Mouse (Mus musculus) adrenal gland (tissue): ENCODE results near the gene Gm15217.

Source experiments
- intact Hi-C: fragments of 180-260 bp; cut with DNase I; formaldehyde crosslinking; loops from one replicate; pipeline ENCODE4 v1.15.1; 2025
- long read RNA-seq, 2 experiments: library from polyadenylated mRNA; unstranded; transcript quantifications; one replicate each; pipeline ENCODE4 v2.0.0; 2020; ENCODE audit warnings: borderline replicate concordance in 1 of 2; ENCODE audit not compliant: insufficient replicate concordance in 1 of 2

Gm15217 gene
- long read RNA-seq, experiment 1: 0 reads
- long read RNA-seq, experiment 2: 0 reads

- intact Hi-C loops: no loop called here
Measured at GRCm38 (mm10) chr14:46379285-46379684, at the start of gene Gm15217. Gm15217 (plus strand) TSS chr14:46379414.

GRCm38 (mm10) chr14:46333421-46334237 lies 45.6 kb upstream of the Gm15217 start:
- intact Hi-C loops: no loop called here

- intact Hi-C loops: no loop called here
Measured at GRCm38 (mm10) chr14:46338801-46339200, 40.4 kb upstream of the Gm15217 start.

- intact Hi-C loops: no loop called here
Measured at GRCm38 (mm10) chr14:46344750-46345149, 34.5 kb upstream of the Gm15217 start.

- intact Hi-C loops: no loop called here
Measured at GRCm38 (mm10) chr14:46357286-46357685, 21.9 kb upstream of the Gm15217 start.

- intact Hi-C loops: no loop called here
Measured at GRCm38 (mm10) chr14:46357696-46358095, 21.5 kb upstream of the Gm15217 start.

GRCm38 (mm10) chr14:46363209-46363608 lies 16.0 kb upstream of the Gm15217 start:
- intact Hi-C loops: no loop called here

GRCm38 (mm10) chr14:46372452-46372851 lies 6.8 kb upstream of the Gm15217 start:
- intact Hi-C loops: no loop called here

GRCm38 (mm10) chr14:46375796-46376195 lies 3.4 kb upstream of the Gm15217 start:
- intact Hi-C loops: no loop called here

- intact Hi-C loops: no loop called here
Measured at GRCm38 (mm10) chr14:46380286-46380721, 1.1 kb downstream of the Gm15217 start.

GRCm38 (mm10) chr14:46381457-46381856 lies 2.2 kb downstream of the Gm15217 start:
- intact Hi-C loops: no loop called here

GRCm38 (mm10) chr14:46384946-46385691 lies 5.9 kb downstream of the Gm15217 start:
- intact Hi-C loops: loop anchor here (5.0 kb wide), 1 partner anchor 393 kb away; no protein-coding TSS in a partner anchor

- intact Hi-C loops: loop anchor here (5.0 kb wide), 1 partner anchor 394 kb away; no protein-coding TSS in a partner anchor
Measured at GRCm38 (mm10) chr14:46385701-46386477, 6.7 kb downstream of the Gm15217 start.

GRCm38 (mm10) chr14:46386478-46387356 lies 7.5 kb downstream of the Gm15217 start:
- intact Hi-C loops: loop anchor here (5.0 kb wide), 1 partner anchor 394 kb away; no protein-coding TSS in a partner anchor

GRCm38 (mm10) chr14:46387357-46387671 lies 8.1 kb downstream of the Gm15217 start:
- intact Hi-C loops: loop anchor here (5.0 kb wide), 1 partner anchor 395 kb away; no protein-coding TSS in a partner anchor

GRCm38 (mm10) chr14:46387821-46388481 lies 8.7 kb downstream of the Gm15217 start:
- intact Hi-C loops: loop anchor here (5.0 kb wide), 1 partner anchor 396 kb away; no protein-coding TSS in a partner anchor

- intact Hi-C loops: loop anchor here (5.0 kb wide), 1 partner anchor 396 kb away; no protein-coding TSS in a partner anchor
Measured at GRCm38 (mm10) chr14:46388636-46389035, 9.4 kb downstream of the Gm15217 start.

GRCm38 (mm10) chr14:46389438-46390248 lies 10.4 kb downstream of the Gm15217 start:
- intact Hi-C loops: loop anchor here (5.0 kb wide), 1 partner anchor 397 kb away; no protein-coding TSS in a partner anchor
